Mouse (Mus musculus) kidney, adult 10 weeks (tissue): ENCODE data around the gene Exosc10. TPM values are rescaled to one million over a fixed set of nuclear protein-coding genes. Genes with fewer than 3 reads are reported as not detected.

Experiments used
- polyA plus RNA-seq: library from polyadenylated mRNA; stranded (reverse); fragments of 350-450 nt; fragmentation: Illumina TruSeq; extraction: RNeasy Lipid Tissue Mini Kit (QIAGEN cat#74804); gene quantifications from one replicate; pipeline ENCODE4 v1.2.3, GENCODE M21; 2014; ENCODE audit warnings: low read depth, low replicate concordance

Gene Exosc10
- 5.5 TPM for polyA plus RNA-seq

GRCm38 (mm10) chr4:148558297-148559000, at the start of gene Exosc10:
TSS of gene Exosc10 (plus strand) at chr4:148558429.

GRCm38 (mm10) chr4:148591171-148591630, 33.0 kb downstream of the Exosc10 start, which contains the start of gene Srm:
TSS of gene Srm (plus strand) at chr4:148591503.

DNA sequence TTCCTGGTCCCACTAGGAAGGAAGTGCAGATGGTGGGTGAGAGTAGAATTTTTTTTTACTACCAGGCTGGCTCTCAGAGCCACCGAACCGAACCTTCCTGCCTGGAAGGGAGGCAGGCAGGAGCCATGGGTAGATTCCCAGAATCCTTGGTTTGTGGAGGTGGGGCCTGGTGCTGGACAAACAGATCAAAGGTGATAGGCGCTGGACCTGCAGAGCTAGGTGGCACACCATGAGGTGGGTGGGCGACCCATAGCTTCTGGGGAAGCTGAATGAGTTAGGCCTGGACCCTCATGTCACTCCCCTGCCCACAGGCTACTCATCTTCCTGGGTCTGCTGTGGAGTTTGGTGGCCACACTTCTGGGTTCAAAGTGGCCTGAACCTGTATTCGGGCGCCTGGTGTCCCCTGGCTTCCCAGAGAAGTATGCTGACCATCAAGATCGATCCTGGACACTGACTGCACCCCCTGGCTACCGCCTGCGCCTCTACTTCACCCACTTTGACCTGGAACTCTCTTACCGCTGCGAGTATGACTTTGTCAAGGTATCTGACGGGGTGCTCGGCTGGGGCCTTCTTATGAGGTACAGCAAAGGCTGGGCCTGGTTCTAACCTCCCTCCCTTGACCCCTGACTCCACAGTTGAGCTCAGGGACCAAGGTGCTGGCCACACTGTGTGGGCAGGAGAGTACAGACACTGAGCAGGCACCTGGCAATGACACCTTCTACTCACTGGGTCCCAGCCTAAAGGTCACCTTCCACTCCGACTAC, 44.3 kb downstream of the Exosc10 start, which contains the start of gene Masp2:
Gene Masp2 (plus strand): TSS at position 198 of the 764 bp plus-strand sequence.

DNA sequence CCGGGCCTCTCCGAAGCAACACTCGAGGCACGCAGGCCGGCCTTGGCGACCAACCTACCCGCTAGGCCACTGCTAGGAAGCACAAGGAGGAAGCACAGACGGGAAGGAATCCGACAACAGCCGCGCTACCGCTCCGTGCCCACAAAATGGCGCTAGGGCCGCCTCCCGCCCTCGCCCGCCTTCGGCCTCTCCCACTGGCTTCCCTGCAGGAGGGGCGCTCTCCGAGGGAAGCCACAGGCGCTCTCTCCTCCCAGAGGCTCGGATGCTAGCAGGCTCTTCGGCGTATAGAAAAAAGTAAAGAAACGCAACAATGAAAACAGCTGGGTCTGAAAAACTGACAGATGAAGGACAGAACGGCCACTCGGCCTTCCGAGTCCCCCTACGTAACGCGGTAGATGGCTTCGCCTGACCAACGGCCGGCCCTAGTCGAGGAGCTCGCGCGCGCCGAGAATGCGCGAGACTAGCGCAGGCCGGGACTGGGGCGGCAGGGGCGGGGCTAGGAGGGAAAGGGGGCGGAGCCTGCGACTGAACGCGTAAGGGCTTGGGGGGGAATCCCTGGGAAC, 68.5 kb downstream of the Exosc10 start, which contains the start of gene Tardbp:
Gene Tardbp (minus strand): TSS at position 397 of the 563 bp plus-strand sequence.

Other genes starting within 250 kb of the Exosc10 start
- gene Ubiad1, start 113.7 kb upstream of the Exosc10 start, polyA plus RNA-seq, result 6.3 TPM
- 11.6 TPM for gene Mtor, start 109.8 kb upstream of the Exosc10 start, polyA plus RNA-seq
- 0.81 TPM for gene Angptl7, start 58.0 kb upstream of the Exosc10 start, polyA plus RNA-seq
- not detected for gene Srm, start 33.1 kb downstream of the Exosc10 start, polyA plus RNA-seq
- 0.16 TPM for gene Masp2, start 44.1 kb downstream of the Exosc10 start, polyA plus RNA-seq
- gene Tardbp, start 68.6 kb downstream of the Exosc10 start, polyA plus RNA-seq, result 563 TPM
- not detected for gene Gm572, start 84.9 kb downstream of the Exosc10 start, polyA plus RNA-seq
- gene Casz1, start 246.0 kb downstream of the Exosc10 start, polyA plus RNA-seq, result 5.9 TPM